Mouse (Mus musculus) limb, embryonic 15.5 days (tissue): ENCODE data around the gene Cfhr1. TPM values are rescaled to one million over a fixed set of nuclear protein-coding genes. Genes with fewer than 3 reads are reported as not detected.

Experiments
- ATAC-seq: fragments of 200-750 bp; cut with Nextera tagmentation; 2 replicates; pipeline ENCODE4 v1.8.0; 2017; ENCODE audit warnings: low read depth, moderate TSS enrichment; ENCODE audit not compliant: insufficient number of reproducible peaks, low FRiP score, low TSS enrichment
- H3K27ac ChIP-seq: fragments of 300-500 bp; sonication (generic); 2 replicates; pipeline ENCODE4 v1.5.1; 2015; ENCODE audit warnings: moderate library complexity, mild to moderate bottlenecking, inconsistent platforms
- H3K27me3 ChIP-seq: fragments of 300-500 bp; sonication (generic); 2 replicates; pipeline ENCODE4 v1.6.1; 2015; ENCODE audit warnings: inconsistent platforms
- H3K36me3 ChIP-seq: fragments of 300-500 bp; sonication (generic); 2 replicates; pipeline ENCODE4 v1.6.1; 2015; ENCODE audit warnings: inconsistent platforms
- H3K4me1 ChIP-seq: fragments of 300-500 bp; sonication (generic); 2 replicates; pipeline ENCODE4 v1.6.1; 2015; ENCODE audit warnings: inconsistent platforms
- H3K4me2 ChIP-seq: fragments of 300-500 bp; sonication (generic); 2 replicates; pipeline ENCODE4 v1.6.1; 2015; ENCODE audit warnings: mild to moderate bottlenecking, inconsistent platforms
- H3K4me3 ChIP-seq: fragments of 300-500 bp; sonication (generic); 2 replicates; pipeline ENCODE4 v1.5.1; 2015; ENCODE audit warnings: mild to moderate bottlenecking, inconsistent platforms
- H3K9ac ChIP-seq: fragments of 300-500 bp; sonication (generic); 2 replicates; pipeline ENCODE4 v1.6.1; 2015; ENCODE audit warnings: inconsistent platforms
- H3K9me3 ChIP-seq: fragments of 300-500 bp; sonication (generic); 2 replicates; pipeline ENCODE4 v1.6.1; 2016; ENCODE audit warnings: inconsistent platforms
- WGBS: fragments of 180-500 bp; shearing (Covaris S2); methylation state at CpG from one replicate; pipeline ENCODE4 v1.1.7; 2015; 5-methylcytosine and 5-hydroxymethylcytosine counted together
- polyA plus RNA-seq: library from polyadenylated mRNA; unstranded; fragments of >200 nt; fragmentation: Nextera tagmentation; extraction: Ambion mirVana; gene quantifications from 2 replicates; pipeline ENCODE4 v1.2.1, GENCODE M21; 2015

Cfhr1 gene
- not detected in 2 replicates for polyA plus RNA-seq

- ATAC-seq: no peak
- 65% methylated on average over 1 of the region's 1 CpGs for WGBS
- Histone ChIP-seq H3K36me3 (no peaks in the 10 kb centered on the region), H3K9me3 (no peaks in the 10 kb centered on the region), H3K4me1 (no peaks in the 10 kb centered on the region), H3K27ac (no peak within 1 kb of the TSS), H3K4me3 (no peak within 1 kb of the TSS), H3K9ac (no peak within 1 kb of the TSS), H3K4me2 (no peak within 1 kb of the TSS), H3K27me3 (no peaks in the 10 kb centered on the region)
These were observed at the start of gene Cfhr1 for GRCm38 (mm10) chr1:139560024-139560423. TSS of gene Cfhr1 (minus strand) at chr1:139560272.

- Histone ChIP-seq H3K4me1 (no peaks in the 10 kb centered on the region), H3K9me3 (no peaks in the 10 kb centered on the region), H3K36me3 (no peaks in the 10 kb centered on the region), H3K9ac (no peak overlapping the region), H3K4me2 (no peak overlapping the region), H3K27ac (no peak overlapping the region), H3K27me3 (no peaks in the 10 kb centered on the region), H3K4me3 (no peak overlapping the region)
- no peak for ATAC-seq
- 84% methylated on average over 1 of the region's 1 CpGs for WGBS
These were observed 8.8 kb downstream of the Cfhr1 start for GRCm38 (mm10) chr1:139551311-139551710.

- Histone ChIP-seq H3K27me3 (no peaks in the 10 kb centered on the region), H3K4me1 (no peaks in the 10 kb centered on the region), H3K4me3 (no peak overlapping the region), H3K9me3 (no peaks in the 10 kb centered on the region), H3K4me2 (no peak overlapping the region), H3K27ac (no peak overlapping the region), H3K36me3 (no peaks in the 10 kb centered on the region), H3K9ac (no peak overlapping the region)
- ATAC-seq: no peak
- WGBS: 94% methylated on average over 1 of the region's 1 CpGs
These were observed 11.5 kb downstream of the Cfhr1 start for GRCm38 (mm10) chr1:139548536-139548935.

- no peak for ATAC-seq
- H3K9ac ChIP-seq: no peak overlapping the region
- no peaks in the 10 kb centered on the region for H3K27me3 ChIP-seq
- no peak overlapping the region for H3K27ac ChIP-seq
- 85% methylated on average over 12 of the region's 12 CpGs for WGBS
- no peak overlapping the region for H3K4me3 ChIP-seq
- H3K4me2 ChIP-seq: no peak overlapping the region
- H3K9me3 ChIP-seq: no peaks in the 10 kb centered on the region
- no peaks in the 10 kb centered on the region for H3K4me1 ChIP-seq
- no peaks in the 10 kb centered on the region for H3K36me3 ChIP-seq
These were observed 45.5 kb downstream of the Cfhr1 start for GRCm38 (mm10) chr1:139514556-139514955.

- no peak for ATAC-seq
- no peak within 1 kb of the TSS for H3K9ac ChIP-seq
- H3K4me3 ChIP-seq: no peak within 1 kb of the TSS
- no peaks in the 10 kb centered on the region for H3K9me3 ChIP-seq
- H3K4me2 ChIP-seq: no peak within 1 kb of the TSS
- H3K36me3 ChIP-seq: no peaks in the 10 kb centered on the region
- H3K4me1 ChIP-seq: no peaks in the 10 kb centered on the region
- H3K27ac ChIP-seq: no peak within 1 kb of the TSS
- H3K27me3 ChIP-seq: no peaks in the 10 kb centered on the region
- 78% methylated on average over 3 of the region's 3 CpGs for WGBS
These were observed 58.8 kb downstream of the Cfhr1 start, which contains the start of gene F13b for GRCm38 (mm10) chr1:139501258-139501752. TSS of gene F13b (plus strand) at chr1:139501702.

GRCm38 (mm10) chr1:139499751-139500150, 60.3 kb downstream of the Cfhr1 start:
- ATAC-seq: no peak
- no peak overlapping the region for H3K9ac ChIP-seq
- H3K4me2 ChIP-seq: no peak overlapping the region

More at GRCm38 (mm10) chr1:139499751-139500150, 60.3 kb downstream of the Cfhr1 start:
- no peak overlapping the region for H3K4me3 ChIP-seq
- H3K9me3 ChIP-seq: no peaks in the 10 kb centered on the region
- H3K4me1 ChIP-seq: no peaks in the 10 kb centered on the region
- no peak overlapping the region for H3K27ac ChIP-seq
- H3K27me3 ChIP-seq: no peaks in the 10 kb centered on the region
- H3K36me3 ChIP-seq: 0 out of 2 replicates have a peak, but pooled peaks cover 6% of the 10 kb centered on the region

Other genes starting within 250 kb of the Cfhr1 start
- not detected in 2 replicates for gene Crb1, start 183.2 kb downstream of the Cfhr1 start, polyA plus RNA-seq
- 9.3 and 9.5 TPM in 2 replicates for gene Zbtb41, start 138.0 kb downstream of the Cfhr1 start, polyA plus RNA-seq
- gene Aspm, start 105.5 kb downstream of the Cfhr1 start, polyA plus RNA-seq: 10.6 and 12.8 TPM in 2 replicates
- gene F13b, start 58.6 kb downstream of the Cfhr1 start, polyA plus RNA-seq: 0.14 TPM in 1 of 2 replicates, not detected in the other
- not detected in 2 replicates for gene Gm4788, start 221.0 kb upstream of the Cfhr1 start, polyA plus RNA-seq